Mouse (Mus musculus) brown adipose tissue, adult 24 weeks (tissue): ENCODE results near the gene Usp22. TPM values are rescaled to one million over a fixed set of nuclear protein-coding genes. Genes with fewer than 3 reads are reported as not detected.
"Not testable (repeated sequence)": the region's sequence is repeated elsewhere in the genome, so short reads cannot be mapped to it uniquely, and the experiment has no call there.

Experiments
- H3K27ac ChIP-seq: fragments of 200-500 bp; replicated peaks from 2 replicates; pipeline ENCODE4 v1.5.1; 2012; ENCODE audit warnings: low read depth, mild to moderate bottlenecking, low read length
- H3K4me1 ChIP-seq: fragments of 200-500 bp; 2 replicates; pipeline ENCODE4 v1.6.1; 2012; ENCODE audit warnings: low read length, mixed read lengths; ENCODE audit not compliant: control insufficient read depth, insufficient read depth, insufficient read length
- H3K4me3 ChIP-seq: fragments of 200-500 bp; 2 replicates; pipeline ENCODE4 v1.5.1; 2012; ENCODE audit warnings: low read depth, mild to moderate bottlenecking, low read length, moderate library complexity; ENCODE audit not compliant: insufficient read depth
- polyA plus RNA-seq: library from polyadenylated mRNA; stranded (reverse); fragments of >200 nt; gene quantifications from 2 replicates; pipeline ENCODE4 v1.2.4, GENCODE M21; 2012; ENCODE audit not compliant: missing spikeins, insufficient read depth, insufficient read length

Gene Usp22
- polyA plus RNA-seq, 1 experiment, result 31.0 TPM

DNA sequence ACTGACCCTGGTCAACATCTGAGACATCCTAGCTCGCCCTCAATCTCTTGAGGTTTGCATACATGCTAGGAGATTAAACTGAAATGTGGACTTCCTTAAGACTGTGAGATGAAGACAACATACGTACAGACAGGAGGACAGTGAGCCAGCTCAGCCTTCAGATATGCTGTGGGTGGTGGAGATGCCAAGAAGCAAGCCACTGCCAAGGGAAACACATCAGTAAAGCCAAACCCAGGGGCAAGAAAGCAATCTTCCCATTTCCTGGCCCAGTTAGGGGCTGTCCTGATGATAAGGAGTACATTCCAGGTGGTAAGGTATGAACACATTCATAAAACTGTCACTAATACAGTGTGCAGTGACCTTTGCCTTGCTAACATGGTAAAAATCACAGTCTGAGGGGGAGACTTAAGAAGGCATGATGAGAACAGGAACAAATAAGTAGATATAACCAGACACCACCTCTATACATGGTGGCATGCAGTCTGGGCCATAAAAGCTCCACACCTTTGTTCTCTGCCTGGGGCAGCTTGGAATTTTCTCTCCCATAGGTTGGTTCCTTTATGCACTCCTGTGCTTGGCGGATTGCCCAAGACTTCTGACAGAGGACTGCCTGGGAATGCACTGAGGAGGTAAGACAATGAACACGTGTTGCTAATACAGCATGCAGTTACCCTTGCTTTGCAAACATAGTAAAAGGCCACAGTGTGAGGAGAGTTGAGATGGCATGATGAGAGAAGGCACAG is 24.9 kb upstream of the Usp22 start:
- Histone ChIP-seq H3K27ac (no peak overlapping the region), H3K4me1 (no peaks in the 10 kb centered on the region), H3K4me3 (no peak overlapping the region)

GRCm38 (mm10) chr11:61197935-61198334 is 23.1 kb upstream of the Usp22 start:
- H3K4me3 ChIP-seq, result no peak overlapping the region
- H3K27ac ChIP-seq, result no peak overlapping the region
- no peaks in the 10 kb centered on the region for H3K4me1 ChIP-seq

DNA sequence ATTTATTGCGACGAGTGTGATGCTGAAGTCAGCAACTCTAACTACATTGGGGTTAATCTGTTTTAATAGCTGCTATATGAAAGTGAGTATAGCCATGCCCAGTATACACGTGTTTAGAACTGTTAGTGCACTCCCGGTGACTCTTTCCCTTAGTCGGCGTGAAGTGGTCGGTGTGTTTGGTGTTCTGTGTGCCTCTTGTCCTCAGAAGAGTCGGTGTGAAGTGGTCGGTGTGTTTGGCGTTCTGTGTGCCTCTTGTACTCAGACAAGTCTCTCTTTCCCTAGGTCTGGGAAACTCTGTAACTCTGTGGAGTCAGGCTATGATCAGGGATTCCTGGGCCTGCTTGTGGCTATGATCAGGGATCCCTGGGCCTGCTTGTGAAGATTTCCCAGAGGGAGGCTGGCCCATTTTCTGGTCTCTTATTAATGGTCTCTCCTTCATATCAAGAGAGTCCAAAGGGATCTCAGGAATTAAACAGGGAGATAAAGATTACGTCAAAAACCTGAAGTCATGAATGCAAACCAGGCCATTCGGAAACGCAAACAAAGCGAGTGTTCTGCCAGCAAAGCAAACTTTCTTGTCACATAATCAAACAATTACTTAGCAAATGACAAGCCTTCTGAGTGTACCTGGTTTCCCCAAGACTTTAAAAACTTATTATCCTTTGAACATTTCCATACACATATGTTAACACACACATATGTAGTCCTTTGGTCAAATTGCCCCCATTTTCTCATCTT is 21.9 kb upstream of the Usp22 start:
- no peak overlapping the region for H3K27ac ChIP-seq
- H3K4me3 ChIP-seq, result no peak overlapping the region
- H3K4me1 ChIP-seq, result no peaks in the 10 kb centered on the region

DNA sequence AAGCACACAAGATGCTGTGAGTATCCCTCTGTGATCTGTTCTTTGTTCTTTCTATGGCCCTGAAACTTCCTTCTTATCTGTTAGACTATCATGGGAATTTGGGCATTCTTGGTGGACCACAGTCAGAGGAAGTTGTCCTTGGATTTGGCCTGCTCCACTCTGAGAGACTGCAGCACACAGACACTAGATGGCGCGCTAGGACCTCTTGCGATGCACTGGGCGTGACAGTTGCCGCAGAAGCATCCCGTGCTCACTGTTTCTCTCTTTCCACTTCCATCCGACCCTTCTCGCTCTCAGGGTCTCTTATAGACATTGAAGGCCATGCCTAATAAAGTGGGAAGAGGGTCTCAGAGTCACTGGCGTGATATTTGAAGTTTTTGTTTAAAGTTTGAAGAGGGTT is 18.5 kb upstream of the Usp22 start:
- Histone ChIP-seq H3K4me3 (no peak overlapping the region), H3K27ac (no peak overlapping the region), H3K4me1 (no peaks in the 10 kb centered on the region)

DNA sequence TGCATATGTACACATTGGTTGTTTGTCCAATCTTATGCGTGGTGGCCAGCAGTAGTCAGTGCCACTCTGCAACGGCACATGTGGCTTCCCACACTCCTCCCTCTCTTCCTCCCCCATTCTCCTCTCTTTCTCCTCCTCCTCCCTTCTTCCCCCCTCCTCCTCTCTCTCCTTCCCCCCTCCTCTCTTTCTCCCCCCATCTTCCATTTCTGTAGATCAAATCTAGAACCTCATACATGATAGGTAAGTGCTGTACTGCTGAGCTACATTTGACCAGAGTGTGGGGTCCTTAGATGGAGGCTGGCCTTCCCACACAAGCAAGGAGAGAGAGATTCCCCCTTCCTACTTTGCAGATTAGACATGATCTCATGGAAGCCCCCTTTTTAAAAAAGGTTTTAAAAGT is 17.9 kb upstream of the Usp22 start:
- Histone ChIP-seq H3K4me1 (no peaks in the 10 kb centered on the region), H3K4me3 (no peak overlapping the region), H3K27ac (no peak overlapping the region)

DNA sequence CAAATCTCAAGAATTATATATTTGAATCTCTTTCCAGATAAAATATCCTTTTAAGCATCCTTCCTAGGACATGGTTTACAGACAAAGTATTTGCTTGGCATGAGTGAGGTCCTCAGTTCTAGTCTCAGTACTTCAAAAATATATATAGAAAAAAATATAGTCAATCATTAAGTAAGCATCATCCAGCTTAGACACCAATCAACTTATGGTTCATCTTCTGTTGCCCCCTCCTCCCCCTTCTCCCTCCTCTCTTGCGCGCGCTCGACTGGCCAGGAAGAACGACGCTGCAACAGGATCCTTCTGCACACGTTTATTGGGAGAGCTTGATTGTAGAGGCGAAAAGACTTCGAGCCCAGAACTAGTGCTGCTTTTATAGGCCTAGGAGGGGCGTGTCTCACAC is 17.3 kb upstream of the Usp22 start:
- H3K4me1 ChIP-seq, H3K27ac ChIP-seq, H3K4me3 ChIP-seq: not testable (repeated sequence)

DNA sequence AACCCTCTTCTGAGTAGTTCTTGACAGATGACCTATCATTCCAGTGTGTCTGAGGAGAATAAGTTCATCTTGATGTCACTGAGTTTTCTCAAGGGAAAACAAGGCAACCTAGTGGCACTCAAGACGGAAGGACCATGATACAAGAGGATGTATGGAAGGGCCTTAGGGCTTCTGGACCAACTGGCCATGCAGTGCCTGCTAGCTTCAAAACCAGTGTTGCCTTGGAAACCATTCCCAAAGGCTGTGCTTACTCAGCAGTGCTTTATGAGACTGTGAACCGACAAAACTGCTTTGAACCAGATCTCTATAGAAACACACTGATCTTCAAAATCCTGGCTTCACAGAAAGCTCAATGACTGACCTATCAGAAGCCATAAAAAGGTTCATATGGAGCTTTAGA is 15.9 kb upstream of the Usp22 start:
- Histone ChIP-seq H3K27ac (no peak overlapping the region), H3K4me1 (no peaks in the 10 kb centered on the region), H3K4me3 (no peak overlapping the region)

DNA sequence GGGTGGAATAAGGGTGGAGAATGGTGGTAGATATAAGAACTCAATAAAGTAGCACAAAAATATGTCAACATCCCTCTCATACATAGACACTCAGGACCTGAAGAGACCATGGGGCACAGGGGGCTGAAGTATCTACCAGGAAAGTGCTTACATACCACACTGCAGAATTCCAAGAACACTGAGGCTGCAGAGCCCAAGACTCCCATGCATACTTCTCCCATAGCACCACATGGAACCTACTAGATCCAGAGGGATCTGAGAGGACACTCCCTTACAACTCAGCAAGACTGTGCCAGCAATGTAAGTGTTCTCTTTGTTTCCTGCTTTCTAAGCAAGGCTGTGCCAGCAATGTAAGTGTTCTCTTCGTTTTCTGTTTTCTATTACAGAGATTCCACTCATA is 9.0 kb upstream of the Usp22 start:
- no peak overlapping the region for H3K4me3 ChIP-seq
- H3K4me1 ChIP-seq, result no peaks in the 10 kb centered on the region
- no peak overlapping the region for H3K27ac ChIP-seq

DNA sequence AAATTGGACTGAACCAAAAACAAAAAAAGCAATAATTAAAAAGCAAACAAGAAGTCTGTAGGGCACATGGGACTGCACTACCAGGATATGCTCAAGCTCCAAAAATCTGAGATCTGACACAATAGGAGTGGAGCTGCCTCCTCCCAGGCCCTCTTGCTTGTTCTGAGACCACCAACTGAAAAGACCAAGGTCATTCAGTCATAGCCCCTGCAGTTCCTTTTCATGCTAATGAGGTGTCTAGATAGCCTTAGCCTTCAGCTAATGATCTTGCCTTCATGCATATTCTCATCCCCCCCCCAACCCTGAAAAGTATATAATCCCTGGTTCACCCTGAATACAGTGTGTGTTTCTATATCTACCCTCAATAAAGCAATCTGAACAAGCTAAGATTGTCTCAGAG is 6.8 kb upstream of the Usp22 start:
- Histone ChIP-seq H3K4me1 (no peaks in the 10 kb centered on the region), H3K27ac (no peak overlapping the region), H3K4me3 (no peak overlapping the region)

- Histone ChIP-seq H3K4me1 (no peaks in the 10 kb centered on the region), H3K27ac (no peak overlapping the region), H3K4me3 (no peak overlapping the region)
These were observed 5.5 kb upstream of the Usp22 start for GRCm38 (mm10) chr11:61180361-61180760.

- H3K27ac ChIP-seq, result no peak overlapping the region
- H3K4me1 ChIP-seq, result no peaks in the 10 kb centered on the region
- no peak overlapping the region for H3K4me3 ChIP-seq
These were observed 1.5 kb upstream of the Usp22 start for GRCm38 (mm10) chr11:61176321-61176720.

- Histone ChIP-seq H3K4me1 (no peaks in the 10 kb centered on the region), H3K27ac (no peak overlapping the region), H3K4me3 (no peak overlapping the region)
These were observed 923 bp upstream of the Usp22 start for GRCm38 (mm10) chr11:61175778-61176177.

GRCm38 (mm10) chr11:61174291-61174820 is 499 bp downstream of the Usp22 start:
- H3K4me1 ChIP-seq, result no peaks in the 10 kb centered on the region
- peak overlapping the region; percentile 66 for H3K27ac ChIP-seq
- H3K4me3 ChIP-seq, result peak overlapping the region; percentile 85

GRCm38 (mm10) chr11:61173477-61173876 is 1.4 kb downstream of the Usp22 start:
- H3K4me1 ChIP-seq, H3K27ac ChIP-seq: not testable (repeated sequence)
- H3K4me3 ChIP-seq, result 0 out of 2 replicates have a peak overlapping the region, but pooled peaks have one; percentile 11

DNA sequence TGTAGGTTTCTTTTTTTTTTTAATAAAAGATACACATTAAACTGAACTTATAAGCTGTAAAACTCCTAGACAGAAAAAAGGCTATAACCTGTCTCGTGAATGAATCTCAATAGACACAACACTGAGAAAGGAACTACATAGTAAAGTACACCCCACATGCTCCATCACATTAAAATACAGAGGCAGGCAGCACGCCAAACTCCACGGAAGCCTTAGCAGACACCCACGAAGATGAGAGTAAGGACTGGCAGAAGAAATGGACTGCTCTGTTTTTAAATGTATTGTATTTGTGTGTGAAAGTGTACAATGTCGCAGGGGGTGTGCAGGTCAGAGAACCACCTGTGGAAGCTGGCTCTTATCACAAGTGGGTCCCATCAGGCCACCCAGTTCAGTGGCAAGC is 4.7 kb downstream of the Usp22 start:
- H3K4me3 ChIP-seq, result no peak overlapping the region
- no peaks in the 10 kb centered on the region for H3K4me1 ChIP-seq
- H3K27ac ChIP-seq, result no peak overlapping the region

DNA sequence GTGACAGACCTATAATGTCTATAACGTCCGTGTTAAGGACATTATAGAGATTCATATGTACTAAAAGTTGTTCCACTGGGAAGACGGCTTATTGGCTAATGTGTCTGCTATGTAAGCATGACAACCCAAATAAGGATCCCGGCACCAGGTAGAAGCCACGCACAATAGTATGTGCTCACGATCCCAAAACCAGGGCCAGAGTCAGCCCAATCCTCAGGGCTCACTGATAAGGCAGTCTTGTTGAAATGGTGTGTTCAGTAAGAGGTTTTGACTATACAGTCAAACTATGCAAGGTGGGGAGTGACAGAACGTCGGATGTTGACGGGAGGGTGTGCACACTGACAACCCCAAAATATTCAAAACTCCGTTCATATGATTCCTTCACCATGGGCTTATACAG is 10.0 kb downstream of the Usp22 start:
- H3K27ac ChIP-seq, result no peak overlapping the region
- H3K4me3 ChIP-seq, result no peak overlapping the region
- H3K4me1 ChIP-seq, result no peaks in the 10 kb centered on the region
